Mouse (Mus musculus): ENCODE data around the gene Tmem273.

Tmem273 gene

GRCm38 (mm10) chr14:32785556-32786130 is at the start of gene Tmem273:
TSS of gene Tmem273 (plus strand) at chr14:32785963.
- no peak for DNase-seq (ENCODE audit: low read depth, low spot score)

GRCm38 (mm10) chr14:32736561-32736960 is 49.2 kb upstream of the Tmem273 start:
- DNase-seq (ENCODE audit: low read depth, low spot score), result peak; percentile 4

GRCm38 (mm10) chr14:32738586-32738985 is 47.2 kb upstream of the Tmem273 start:
- no peak for DNase-seq (ENCODE audit: low read depth, low spot score)

- DNase-seq (ENCODE audit: low read depth, low spot score), result no peak
These were observed 37.2 kb upstream of the Tmem273 start for GRCm38 (mm10) chr14:32748519-32748918.

GRCm38 (mm10) chr14:32750727-32751126 is 35.0 kb upstream of the Tmem273 start:
- no peak for DNase-seq (ENCODE audit: low read depth, low spot score)

- DNase-seq (ENCODE audit: low read depth, low spot score), result no peak
These were observed 31.5 kb upstream of the Tmem273 start for GRCm38 (mm10) chr14:32754286-32754685.

- DNase-seq (ENCODE audit: low read depth, low spot score), result no peak
These were observed 23.6 kb upstream of the Tmem273 start for GRCm38 (mm10) chr14:32762177-32762576.

GRCm38 (mm10) chr14:32770563-32770962 is 15.2 kb upstream of the Tmem273 start:
- no peak for DNase-seq (ENCODE audit: low read depth, low spot score)

- no peak for DNase-seq (ENCODE audit: low read depth, low spot score)
These were observed 13.7 kb upstream of the Tmem273 start for GRCm38 (mm10) chr14:32772085-32772484.

- DNase-seq (ENCODE audit: low read depth, low spot score), result peak; percentile 33
These were observed 13.0 kb upstream of the Tmem273 start for GRCm38 (mm10) chr14:32772791-32773190.

- no peak for DNase-seq (ENCODE audit: low read depth, low spot score)
These were observed 12.3 kb upstream of the Tmem273 start for GRCm38 (mm10) chr14:32773456-32773855.

- no peak for DNase-seq (ENCODE audit: low read depth, low spot score)
These were observed 9.7 kb upstream of the Tmem273 start for GRCm38 (mm10) chr14:32776077-32776476.

GRCm38 (mm10) chr14:32778362-32778761 is 7.4 kb upstream of the Tmem273 start:
- DNase-seq (ENCODE audit: low read depth, low spot score), result no peak

- DNase-seq (ENCODE audit: low read depth, low spot score), result no peak
These were observed 2.9 kb upstream of the Tmem273 start for GRCm38 (mm10) chr14:32782866-32783265.

GRCm38 (mm10) chr14:32784130-32784747 is 1.5 kb upstream of the Tmem273 start:
- no peak for DNase-seq (ENCODE audit: low read depth, low spot score)

GRCm38 (mm10) chr14:32784748-32785134 is 1.0 kb upstream of the Tmem273 start:
- DNase-seq (ENCODE audit: low read depth, low spot score), result no peak

- no peak for DNase-seq (ENCODE audit: low read depth, low spot score)
These were observed 1.9 kb downstream of the Tmem273 start for GRCm38 (mm10) chr14:32787691-32788090.

GRCm38 (mm10) chr14:32796375-32796774 is 10.6 kb downstream of the Tmem273 start:
- DNase-seq (ENCODE audit: low read depth, low spot score), result no peak

GRCm38 (mm10) chr14:32797803-32798202 is 12.0 kb downstream of the Tmem273 start:
- DNase-seq (ENCODE audit: low read depth, low spot score), result no peak

GRCm38 (mm10) chr14:32798355-32798754 is 12.6 kb downstream of the Tmem273 start:
- no peak for DNase-seq (ENCODE audit: low read depth, low spot score)

- no peak for DNase-seq (ENCODE audit: low read depth, low spot score)
These were observed 14.3 kb downstream of the Tmem273 start for GRCm38 (mm10) chr14:32800048-32800447.

GRCm38 (mm10) chr14:32801016-32801661 is 15.4 kb downstream of the Tmem273 start:
- peak; percentile 51 for DNase-seq (ENCODE audit: low read depth, low spot score)

- no peak for DNase-seq (ENCODE audit: low read depth, low spot score)
These were observed 15.9 kb downstream of the Tmem273 start for GRCm38 (mm10) chr14:32801662-32802024.

All from ZHBTc4 (cell line).